Mouse (Mus musculus): Measurements from ENCODE around the gene Gck.
A peak's percentile ranks its signal among the peaks of the same experiment; 100 is the strongest.

Gck gene

DNA sequence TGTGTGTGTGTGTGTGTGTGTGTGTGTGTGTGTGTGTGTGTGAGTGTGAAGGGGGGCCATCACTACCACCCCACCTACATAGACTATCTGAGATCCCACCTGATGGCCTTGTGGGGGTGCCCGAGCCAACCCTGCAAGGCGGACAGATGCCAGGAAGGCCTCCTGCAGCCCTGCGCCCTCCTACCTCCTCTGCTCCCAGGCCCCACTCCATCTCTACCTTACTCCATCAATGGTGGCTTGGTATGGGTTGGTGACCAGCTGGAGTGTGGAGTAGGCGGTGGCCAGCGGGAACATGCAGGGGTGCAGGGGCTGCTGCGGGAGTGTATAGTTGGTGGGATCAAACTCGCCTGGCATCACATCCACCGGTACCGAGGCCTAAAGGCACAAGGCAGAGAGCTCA is 76.7 kb downstream of the Gck start:
- DNase-seq (ENCODE audit: low spot score), result no peak

DNA sequence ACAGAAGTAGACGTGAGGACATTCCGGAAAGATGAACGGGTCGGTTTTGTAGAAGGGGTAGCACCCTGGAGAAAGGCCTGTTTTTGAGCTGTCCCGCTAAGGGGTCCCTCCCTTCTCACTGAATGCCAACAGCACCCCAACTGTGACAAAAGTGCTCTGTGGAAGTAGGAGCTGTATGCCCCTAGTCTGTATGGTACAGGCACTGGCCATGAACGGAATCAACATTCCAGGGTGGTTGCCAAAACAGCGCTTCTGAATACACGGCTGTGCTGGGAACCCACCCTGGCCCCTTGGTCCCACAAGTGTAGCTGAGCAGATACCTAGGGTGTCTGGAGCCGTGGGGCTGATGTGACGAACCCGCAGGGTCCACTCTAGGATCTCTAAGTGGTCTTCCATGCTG is 77.2 kb downstream of the Gck start:
- no peak for DNase-seq (ENCODE audit: low spot score)

GRCm38 (mm10) chr11:5870069-5870468 is 79.8 kb downstream of the Gck start:
- DNase-seq (ENCODE audit: low spot score), result no peak

GRCm38 (mm10) chr11:5869331-5869730 is 80.5 kb downstream of the Gck start:
- DNase-seq (ENCODE audit: low spot score), result no peak

GRCm38 (mm10) chr11:5868324-5868723 is 81.6 kb downstream of the Gck start:
- no peak for DNase-seq (ENCODE audit: low spot score)

DNA sequence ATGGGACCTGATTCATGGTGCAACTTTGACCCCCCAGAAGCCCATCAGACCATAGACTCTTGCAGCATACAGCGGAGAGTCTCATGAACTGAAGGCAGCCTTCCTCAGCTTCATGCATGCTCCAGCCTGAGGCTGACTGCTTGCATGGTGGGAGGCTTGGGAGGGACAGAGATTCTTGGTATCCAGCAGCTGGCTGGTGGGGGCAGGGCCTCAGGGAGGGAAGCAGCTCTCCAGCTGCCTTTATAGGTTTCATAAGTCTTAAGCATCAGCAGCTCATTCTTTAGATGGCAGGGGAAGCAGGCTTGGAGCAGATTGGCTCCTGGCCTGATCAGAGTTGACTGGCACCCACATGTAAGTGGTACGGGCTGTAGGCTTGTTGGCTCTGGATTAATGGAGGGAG is 82.7 kb downstream of the Gck start:
- DNase-seq (ENCODE audit: low spot score), result no peak

GRCm38 (mm10) chr11:5862394-5863105 is 87.3 kb downstream of the Gck start:
- DNase-seq (ENCODE audit: low spot score), result no peak

DNA sequence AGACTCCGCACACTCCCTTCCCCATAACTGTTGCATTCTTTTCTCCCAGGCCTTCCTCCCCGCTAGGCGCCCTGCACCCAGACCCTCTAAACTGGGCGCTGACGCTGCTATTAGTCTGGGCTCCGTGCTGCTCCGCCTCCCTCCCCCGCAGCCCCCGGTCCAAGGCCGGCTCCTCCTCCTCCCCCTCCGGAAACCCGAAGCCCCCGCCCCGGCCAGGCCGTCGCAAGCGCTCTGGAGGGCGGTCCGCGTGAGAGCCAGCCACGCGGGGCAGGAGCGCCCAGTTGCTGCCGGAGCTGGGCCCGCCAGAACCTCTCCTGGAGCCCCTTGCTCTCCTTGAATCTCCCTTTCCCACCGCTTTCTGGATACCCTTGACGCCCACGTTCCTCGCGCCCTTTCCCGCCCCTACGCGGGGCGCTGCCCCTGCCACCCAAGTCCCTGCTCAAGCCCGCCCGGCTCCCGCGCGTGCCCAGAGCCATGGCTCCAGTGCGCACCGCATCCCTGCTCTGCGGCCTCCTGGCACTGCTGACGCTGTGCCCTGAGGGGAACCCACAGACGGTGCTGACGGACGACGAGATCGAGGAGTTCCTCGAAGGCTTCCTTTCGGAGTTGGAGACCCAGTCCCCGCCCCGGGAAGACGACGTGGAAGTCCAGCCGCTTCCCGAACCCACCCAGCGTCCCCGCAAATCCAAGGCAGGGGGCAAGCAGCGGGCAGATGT is 88.0 kb downstream of the Gck start, which contains the start of gene Aebp1:
TSS of gene Aebp1 (plus strand) at position 270 of the 716 bp plus-strand sequence.
- DNase-seq (ENCODE audit: low spot score), result no peak

DNA sequence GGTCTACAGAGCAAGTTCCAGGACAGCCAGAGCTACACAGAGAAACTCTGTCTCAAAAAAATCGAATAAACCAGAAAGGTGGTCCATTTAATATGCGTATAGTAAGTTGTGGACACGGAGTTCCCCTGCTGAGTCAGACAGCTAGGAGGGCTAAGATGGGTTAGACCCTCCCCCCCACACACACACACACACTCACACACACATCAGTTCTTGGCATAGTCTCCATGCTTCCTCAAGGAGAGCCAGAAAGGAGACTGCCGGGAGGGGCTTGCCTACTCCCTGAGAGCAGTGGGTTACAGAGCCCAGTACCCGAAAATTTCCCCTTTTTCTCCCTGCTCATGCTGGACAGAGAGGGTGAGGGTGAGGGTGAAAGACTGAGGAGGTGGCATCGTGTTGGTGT is 89.2 kb downstream of the Gck start:
- no peak for DNase-seq (ENCODE audit: low spot score)

DNA sequence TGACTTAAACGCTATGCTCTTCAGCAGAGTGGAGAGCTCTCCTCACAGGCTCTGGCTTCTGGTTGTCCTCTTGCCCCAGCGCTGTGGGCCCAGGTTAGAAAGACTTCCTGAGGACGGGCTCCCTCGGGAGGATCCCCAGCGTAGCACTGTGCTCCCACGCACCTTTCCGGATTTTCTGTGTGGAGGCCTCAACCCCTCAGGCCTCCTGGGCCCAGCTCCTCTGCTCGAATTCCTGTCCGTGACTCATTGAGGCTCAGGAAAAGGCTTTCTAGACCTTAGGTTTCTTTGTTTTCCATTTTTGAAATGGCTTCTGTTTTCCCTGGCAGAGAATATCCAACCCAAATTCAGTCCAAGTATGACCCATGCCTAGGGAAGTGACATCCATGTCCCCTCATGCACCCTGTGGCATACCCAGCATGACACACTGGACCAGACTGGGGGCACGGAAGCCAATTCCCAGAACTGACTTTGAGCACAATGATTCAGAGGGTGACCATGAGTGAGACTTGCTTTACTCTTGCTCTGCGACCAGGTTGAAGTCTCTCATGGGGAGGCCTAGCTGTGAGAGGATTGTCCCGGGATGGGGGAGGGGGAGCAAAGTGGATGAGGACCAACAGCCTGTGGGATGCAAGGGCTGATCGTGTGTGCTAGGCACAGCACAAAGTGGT is 89.9 kb downstream of the Gck start:
- DNase-seq (ENCODE audit: low spot score), result no peak

DNA sequence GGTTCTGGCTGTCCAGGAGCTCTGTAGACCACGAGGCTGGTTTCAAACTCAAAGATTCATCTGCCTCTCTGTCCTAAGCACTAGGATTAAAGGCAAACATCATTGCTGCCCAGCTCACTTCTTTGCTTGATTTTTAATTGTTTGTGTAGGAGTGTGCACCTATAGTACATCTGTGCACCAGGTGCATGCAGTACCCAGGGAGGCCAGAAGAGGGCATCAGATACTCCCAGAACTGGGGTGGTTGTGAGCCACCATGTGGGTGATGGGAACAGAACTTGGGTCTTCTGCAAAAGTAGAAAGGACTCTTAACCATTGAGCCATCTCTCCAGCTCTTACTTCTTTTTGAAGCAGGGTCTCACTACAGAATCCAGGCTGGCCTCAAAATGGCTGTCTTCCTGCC is 91.2 kb downstream of the Gck start:
- no peak for DNase-seq (ENCODE audit: low spot score)

DNA sequence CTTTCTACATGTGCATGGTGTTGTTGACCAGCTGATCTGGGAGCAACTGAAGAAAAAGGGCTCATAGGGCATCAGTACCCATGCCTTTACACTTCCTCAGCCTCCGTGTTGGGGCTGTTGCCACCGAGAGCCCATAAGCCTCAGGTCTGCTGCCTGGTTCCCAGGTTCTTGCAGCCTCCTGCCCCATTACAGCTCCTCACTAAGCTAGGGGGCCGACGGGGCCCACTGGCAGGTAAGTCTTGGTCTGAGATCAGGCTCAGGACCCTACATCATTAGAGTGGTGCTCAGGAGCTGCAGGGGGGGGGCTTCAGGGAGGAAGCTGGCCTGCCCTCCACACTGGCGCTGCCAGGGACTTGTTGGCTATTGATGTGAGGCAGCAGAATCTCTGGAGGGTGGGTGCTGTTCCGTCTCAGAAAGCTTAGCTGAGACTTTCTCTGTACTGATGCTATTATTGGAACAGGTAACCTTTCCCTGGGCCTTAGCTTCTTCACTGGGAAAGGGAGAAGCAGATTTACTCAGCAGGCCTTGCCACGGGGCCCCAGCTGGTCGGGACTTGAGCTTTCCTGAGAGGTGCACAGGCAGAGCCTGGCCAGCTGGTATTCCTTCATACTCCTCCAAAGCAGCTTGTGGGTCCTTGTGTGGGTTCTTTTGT is 93.3 kb downstream of the Gck start:
- DNase-seq (ENCODE audit: low spot score), result no peak

DNA sequence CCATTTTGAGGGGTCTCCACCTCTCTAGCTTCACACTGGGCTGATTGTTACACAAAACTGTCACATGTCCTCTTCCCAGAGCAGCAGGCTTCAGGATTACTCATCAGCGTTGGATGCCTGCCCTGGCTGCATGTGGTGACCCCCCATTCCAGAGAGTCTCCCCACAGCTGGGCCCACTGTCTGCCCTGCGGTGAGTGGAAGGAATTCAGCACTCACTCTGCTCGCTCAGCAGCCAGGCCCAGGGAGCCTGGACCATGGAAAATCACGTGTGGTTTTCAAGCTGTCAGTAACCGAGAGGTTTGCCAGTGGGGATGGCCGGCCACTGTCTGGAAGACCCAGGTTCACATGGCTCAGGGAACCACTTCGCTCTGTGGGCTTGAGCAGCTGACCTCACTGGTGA is 94.0 kb downstream of the Gck start:
- DNase-seq (ENCODE audit: low spot score), result peak; percentile 79

DNA sequence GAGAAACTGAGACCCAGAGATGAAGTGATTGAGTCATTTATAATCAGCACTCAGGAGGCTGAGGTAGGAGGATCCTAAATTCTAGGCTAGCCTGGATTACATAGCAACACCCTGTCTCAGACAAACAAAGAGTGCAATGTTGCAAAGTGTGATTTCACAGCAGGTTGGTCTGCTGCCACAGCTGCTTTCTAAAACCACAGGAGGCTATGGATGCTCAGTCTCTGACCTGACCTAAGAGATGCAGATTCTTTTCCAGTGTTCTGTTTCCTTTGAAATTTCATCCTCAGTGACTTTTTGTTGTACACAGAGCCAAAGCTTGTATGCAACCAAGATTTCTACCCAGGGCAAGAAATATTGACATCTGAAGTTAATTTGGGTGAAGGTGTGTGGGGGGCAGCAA is 94.4 kb downstream of the Gck start:
- no peak for DNase-seq (ENCODE audit: low spot score)

DNA sequence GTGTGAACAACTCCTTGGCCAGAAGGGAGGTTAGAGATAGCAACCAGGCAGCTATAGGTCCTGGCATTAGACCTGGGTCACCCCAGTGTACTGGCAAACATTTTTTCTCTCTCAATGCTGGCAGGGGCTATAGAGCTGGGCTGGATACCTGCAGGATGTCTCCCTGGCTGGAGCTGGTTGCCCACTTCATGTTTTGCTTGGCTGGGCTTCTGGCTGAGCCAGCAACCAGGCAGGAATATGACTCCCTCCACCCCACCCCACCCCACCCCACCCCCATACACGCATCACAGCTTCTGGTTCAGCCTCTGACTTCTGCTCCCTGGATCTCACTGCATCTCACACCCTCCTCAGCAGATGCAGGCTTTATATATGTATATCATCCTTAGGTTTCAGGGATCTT is 97.6 kb downstream of the Gck start:
- DNase-seq (ENCODE audit: low spot score), result no peak

DNA sequence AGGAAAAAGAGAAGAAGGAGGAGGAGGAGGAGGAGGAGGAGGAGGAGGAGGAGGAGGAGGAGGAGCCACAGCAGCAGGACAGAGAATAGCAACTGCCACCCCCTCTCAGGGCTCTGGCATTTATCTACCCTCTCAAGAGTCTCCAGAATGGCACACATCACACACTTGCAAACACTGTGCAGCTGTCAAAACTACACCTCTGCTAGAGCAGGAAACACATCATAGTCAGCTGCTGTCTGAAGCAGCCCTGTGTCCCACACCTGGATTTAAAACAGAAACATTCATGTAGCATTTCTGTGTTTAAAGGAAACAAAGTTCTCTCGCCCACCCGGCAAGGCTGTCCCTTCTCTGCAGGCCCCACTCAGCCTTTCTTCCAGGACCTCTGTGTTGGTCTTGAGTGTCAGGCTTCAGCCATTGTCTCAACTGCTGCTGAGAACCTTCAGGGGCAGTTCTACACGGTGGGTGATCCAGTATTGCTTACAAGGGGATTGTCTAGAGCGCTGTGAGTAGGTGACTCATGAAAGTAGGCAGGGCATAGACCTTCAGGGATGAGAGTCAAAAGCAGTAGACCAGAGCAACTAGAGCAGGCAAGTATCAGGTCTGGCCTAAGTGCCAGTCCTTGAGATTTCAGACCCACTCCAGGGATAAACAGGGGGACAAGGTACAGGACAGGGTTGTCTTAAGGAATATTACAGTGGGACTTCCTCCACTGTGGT is 98.7 kb downstream of the Gck start:
- DNase-seq (ENCODE audit: low spot score), result no peak
